Mouse (Mus musculus) embryo, embryonic 11.5 days (tissue): ENCODE results near the gene Sfxn1.
A peak's percentile ranks its signal among the peaks of the same experiment; 100 is the strongest.

Experiments used
- DNase-seq: peaks from one replicate; pipeline ENCODE4 v3.0.0-alpha.2; 2012; ENCODE audit warnings: low read depth, low spot score

Sfxn1 gene

GRCm38 (mm10) chr13:54076762-54077460 lies 5.2 kb downstream of the Sfxn1 start:
- DNase-seq = no peak

DNA sequence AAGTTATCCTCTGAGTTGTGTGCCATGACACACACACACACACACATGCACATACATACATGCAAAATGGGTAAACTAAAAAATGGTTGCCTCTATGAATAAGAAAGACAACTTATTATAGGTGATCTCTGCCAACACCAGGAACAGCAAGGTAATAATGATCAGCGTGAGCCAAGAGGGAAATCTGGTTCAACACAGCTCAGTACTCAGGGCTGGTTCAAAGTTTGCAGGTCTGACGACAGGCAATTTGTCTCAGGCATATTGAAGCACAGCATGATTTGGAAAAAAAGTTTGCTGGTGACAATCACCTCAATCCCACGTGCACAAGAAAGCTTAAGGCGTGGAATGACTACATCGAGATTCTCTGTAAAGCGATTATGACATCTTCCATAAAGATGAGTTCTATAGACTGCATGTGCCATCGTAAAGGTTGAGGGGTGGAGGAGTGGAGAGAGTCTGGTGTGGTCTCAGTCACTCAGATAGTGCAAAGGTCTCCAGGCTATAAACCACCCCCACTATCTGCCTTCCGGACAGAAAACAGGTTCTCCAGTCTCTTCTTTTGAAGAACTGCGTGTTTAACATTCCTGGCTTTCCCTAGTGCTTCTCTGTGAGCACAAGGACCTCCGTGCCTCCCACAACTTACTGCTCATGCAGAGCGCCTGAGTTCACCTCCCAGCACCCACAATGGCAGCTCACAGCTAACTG lies 6.0 kb downstream of the Sfxn1 start:
- no peak for DNase-seq

GRCm38 (mm10) chr13:54079782-54080759 lies 8.4 kb downstream of the Sfxn1 start:
- no peak for DNase-seq

DNA sequence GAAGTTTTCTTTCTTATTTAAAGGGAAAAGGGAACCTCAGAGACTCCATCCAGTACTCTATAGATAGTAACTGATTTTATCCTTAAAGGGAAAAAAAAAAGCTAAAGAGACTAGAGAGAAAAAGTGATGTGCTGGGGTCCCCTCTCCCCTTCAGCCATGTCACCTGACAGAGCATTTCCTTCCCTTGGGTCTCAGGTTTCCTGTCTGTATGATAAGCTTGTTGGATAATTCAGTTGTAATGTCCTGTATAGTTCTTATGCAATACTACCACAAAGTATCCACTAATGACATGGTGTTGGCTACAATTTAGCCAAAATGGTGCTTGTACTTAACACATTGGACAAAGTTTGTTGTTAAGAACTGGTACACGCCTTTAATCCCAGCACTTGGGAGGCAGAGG lies 9.1 kb downstream of the Sfxn1 start:
- no peak for DNase-seq

DNA sequence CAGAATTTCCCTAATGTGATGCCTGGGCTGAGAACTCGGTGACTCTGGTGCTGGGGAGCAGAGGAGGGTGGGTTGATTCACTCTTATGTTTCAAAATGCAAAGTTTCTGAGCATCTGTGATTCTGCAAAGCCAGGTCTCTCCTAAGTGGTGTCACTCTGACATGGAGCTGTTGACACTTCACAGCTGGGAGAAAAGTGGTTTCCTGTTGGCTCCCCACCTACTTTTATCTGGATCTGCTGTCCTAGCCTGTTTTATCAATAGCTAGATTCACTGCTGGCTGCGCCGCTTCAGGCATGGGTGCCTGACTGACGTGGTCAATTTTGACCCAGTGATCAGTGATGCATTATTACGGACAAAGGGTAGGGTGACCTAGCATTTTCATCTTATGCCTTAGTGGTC lies 11.3 kb downstream of the Sfxn1 start:
- no peak for DNase-seq

DNA sequence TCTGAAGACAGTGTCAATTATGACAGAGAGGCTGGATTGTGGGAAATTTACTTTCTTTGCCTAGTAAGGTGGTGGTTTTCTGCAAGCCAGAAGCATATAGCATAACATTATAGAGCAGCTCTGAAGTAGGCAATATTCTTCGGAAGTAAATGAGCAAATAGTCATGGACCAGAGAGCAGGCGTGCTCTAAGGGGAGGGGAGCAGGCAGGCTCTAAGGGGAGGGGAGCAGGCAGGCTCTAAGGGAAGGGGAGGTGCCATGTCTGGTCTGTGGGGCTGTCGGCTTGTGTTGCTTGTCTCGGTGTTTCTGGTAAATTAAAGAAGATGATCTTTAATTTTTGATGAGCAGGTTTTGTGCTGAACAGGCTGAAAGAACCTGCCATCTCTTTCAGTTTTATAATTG lies 12.5 kb downstream of the Sfxn1 start:
- no peak for DNase-seq

GRCm38 (mm10) chr13:54084826-54085225 lies 13.2 kb downstream of the Sfxn1 start:
- DNase-seq = no peak

DNA sequence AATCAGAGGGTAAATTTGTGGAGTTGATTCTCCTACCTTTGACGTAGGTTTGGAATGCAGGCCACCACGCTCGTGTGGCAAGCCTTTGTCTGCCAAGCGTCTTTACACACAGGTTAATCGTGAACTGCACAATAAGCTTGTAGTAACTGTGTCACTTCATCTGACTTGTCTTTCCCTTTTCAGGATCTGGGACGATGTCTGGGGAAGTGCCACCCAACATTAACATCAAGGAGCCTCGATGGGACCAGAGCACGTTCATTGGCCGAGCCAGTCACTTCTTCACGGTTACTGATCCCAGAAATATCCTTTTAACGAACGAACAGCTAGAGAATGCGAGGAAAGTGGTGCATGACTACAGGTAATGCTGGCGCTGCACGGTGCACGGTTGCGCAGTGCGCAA lies 13.6 kb downstream of the Sfxn1 start:
- DNase-seq = no peak

DNA sequence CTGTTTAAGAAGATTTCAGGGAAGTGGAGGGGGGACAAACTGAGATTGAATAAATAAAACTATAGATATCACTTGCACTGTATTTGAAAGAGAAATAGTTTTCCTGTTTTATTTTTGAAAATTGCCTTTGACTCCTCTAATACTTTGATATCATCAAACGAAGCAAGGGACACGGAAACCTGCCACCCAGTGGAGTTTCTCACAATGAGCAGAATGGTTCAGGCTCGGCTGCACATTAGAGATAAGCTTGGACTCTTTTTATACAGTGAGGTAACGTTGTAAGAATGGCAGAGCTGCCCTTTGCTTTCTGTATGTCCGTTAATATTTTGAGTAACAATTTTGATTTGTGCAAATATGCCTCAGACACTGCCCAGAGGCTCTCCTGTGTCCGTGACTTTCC lies 20.1 kb downstream of the Sfxn1 start:
- no peak for DNase-seq

DNA sequence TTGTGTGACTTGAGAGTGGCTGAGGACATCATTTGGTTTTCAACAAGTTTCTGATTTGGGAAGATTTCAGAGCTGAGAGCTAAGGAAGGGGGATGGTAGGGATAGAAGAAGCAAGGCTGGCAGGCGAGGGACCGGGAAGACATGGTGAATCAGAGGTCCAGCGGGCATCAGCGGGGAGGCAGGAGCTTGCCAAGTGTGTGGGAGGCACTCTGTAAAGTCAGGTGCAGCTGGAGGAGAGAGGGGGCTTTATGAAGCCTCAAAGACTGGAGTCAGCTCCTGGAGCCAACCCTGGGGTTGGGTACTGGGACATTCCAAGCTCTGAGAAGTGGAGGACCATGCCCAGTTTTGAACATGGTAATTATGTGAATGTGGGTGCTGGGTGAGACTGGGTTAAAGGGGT lies 22.7 kb downstream of the Sfxn1 start:
- no peak for DNase-seq

DNA sequence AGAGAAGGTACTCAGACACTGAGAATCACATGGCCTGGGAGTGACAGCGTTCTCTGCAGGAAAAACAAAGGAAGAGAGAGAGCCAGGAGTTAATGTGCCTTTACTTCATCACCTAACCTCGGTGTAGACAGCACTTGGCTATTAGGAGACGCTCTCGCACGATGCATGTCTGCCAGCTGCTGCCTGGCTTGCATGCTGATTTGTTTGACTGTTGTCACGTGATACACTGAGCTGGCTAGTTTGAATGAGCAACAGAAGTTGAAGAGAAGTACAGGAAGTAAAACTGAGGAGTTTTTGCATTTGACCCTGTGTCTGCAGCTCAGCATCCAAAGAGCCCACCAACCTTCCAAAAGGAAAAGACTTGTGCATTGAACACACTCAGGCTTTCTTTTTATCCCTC lies 23.3 kb downstream of the Sfxn1 start:
- DNase-seq = no peak

DNA sequence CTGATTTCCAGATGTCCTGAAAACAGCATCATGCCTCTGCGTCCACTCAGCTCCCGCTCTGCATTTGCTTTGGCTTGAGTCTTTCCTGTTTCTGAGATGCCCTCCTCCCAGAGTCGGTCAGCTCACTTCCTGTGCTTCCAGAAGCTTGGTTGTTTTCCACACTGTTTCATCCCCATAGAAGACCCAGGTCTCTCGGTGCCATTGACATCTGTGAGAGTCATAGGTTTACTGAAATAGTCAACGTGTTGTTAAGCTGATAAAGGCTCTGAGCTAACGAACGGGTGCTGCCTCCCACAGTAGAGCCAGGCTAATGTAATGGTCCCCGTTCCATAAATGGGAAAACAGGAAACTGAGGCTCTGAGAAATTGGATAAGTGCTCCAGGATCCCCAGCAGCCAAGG lies 24.1 kb downstream of the Sfxn1 start:
- no peak for DNase-seq

- DNase-seq = no peak
These were observed 25.6 kb downstream of the Sfxn1 start for GRCm38 (mm10) chr13:54097227-54097626.

- DNase-seq = no peak
These were observed 26.1 kb downstream of the Sfxn1 start for GRCm38 (mm10) chr13:54097797-54098196.

- DNase-seq = no peak
These were observed 29.6 kb downstream of the Sfxn1 start for GRCm38 (mm10) chr13:54101031-54101820.

- DNase-seq = no peak
These were observed 30.4 kb downstream of the Sfxn1 start for GRCm38 (mm10) chr13:54102061-54102460.

GRCm38 (mm10) chr13:54103271-54103670 lies 31.6 kb downstream of the Sfxn1 start:
- no peak for DNase-seq

DNA sequence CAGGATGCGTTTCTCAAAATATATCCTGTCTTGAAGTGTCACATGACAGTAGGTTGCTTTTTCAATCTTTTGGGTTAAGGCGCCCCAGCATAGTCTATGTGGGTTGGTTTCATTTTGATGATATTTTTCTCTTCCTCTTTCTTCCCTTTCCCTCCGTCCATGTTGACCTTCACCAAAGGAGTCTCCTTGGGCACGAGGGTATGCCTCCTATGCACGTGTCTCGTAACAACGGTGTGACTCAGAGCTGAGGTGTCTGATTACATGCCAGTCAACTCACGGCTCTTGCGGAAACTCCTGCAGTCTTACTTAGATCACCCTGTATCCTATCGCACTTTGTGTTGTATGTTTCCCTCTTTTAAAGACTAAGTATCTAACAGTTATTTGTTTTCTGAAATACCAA lies 32.2 kb downstream of the Sfxn1 start:
- DNase-seq = no peak

DNA sequence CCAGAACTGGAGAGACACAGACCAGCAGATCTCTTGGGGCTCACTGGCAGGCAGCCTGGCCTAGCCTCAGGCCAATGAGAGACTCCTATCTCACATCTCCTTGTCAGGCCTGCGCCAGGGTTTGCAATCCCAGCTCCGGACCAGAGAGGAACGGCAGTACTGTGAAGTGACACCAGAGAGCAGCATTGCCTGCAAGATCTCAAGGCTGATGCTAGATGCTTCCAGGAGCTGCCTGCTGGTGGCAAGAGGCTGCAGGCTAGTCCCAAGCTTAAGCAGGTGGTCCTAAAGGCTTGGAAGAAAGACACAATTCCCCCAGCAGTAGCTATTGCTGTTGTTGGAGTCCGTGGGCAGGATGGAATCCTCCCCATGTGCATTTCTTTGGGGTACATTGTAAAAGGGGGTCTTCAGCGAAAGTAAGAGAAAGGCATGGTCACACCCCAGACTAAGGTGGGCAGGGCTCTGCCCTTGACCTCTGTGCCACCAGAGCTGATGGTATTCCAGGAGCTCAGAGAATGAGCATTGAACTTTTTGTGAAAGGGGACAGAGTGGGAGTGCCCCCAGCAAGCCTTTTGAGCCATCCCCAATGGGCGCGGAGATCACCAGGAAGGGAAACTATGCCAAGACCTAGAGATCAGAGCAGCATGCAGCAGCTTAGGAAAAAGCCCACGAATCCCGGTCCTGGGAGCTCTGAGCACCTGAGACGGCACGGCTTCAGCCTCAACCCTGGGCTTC lies 42.3 kb downstream of the Sfxn1 start:
- peak; percentile 38 for DNase-seq

- no peak for DNase-seq
These were observed 43.3 kb downstream of the Sfxn1 start for GRCm38 (mm10) chr13:54114931-54115330.

DNA sequence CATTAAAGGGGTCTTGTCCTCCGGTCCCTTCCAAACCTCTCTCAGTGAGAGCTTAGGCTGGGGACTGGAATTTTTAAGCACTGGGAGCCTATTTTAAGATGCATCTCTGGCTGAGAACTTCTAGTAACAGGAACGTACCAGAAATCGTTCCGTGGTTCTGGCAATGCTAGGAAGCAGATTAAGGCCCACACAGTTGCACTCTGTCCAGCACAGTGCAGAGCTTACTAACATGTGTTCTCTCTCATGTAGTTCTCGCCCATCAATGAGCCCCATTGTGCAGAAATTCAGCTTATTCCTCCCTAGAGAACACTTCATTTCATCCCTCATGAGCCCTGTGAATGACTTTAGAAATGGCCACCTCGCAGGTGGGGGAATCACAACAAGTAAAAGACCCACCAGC lies 44.1 kb downstream of the Sfxn1 start:
- no peak for DNase-seq
